Mouse (Mus musculus) cerebellum, postnatal 36 days (tissue): Measurements from ENCODE around the gene Arg1.

Experiments used
- DNase-seq, 2 experiments: peaks; one replicate each; pipeline ENCODE4 v3.0.0; 2021 to 2022; ENCODE audit warnings: mixed read lengths in 2 of 2

The Arg1 gene

GRCm38 (mm10) chr10:24911199-24911598 lies 16.1 kb downstream of the Arg1 start:
- no peak for DNase-seq

- no peak for DNase-seq
Measured at GRCm38 (mm10) chr10:24905627-24906026, 21.7 kb downstream of the Arg1 start.

GRCm38 (mm10) chr10:24895927-24896326 lies 31.4 kb downstream of the Arg1 start:
- peak; percentile 23 to 47 for DNase-seq

- DNase-seq: peak; percentile 21 to 38
Measured at GRCm38 (mm10) chr10:24888343-24888742, 38.9 kb downstream of the Arg1 start.

GRCm38 (mm10) chr10:24886008-24886407 lies 41.3 kb downstream of the Arg1 start:
- no peak for DNase-seq

- no peak for DNase-seq
Measured at GRCm38 (mm10) chr10:24873624-24874023, 53.7 kb downstream of the Arg1 start.

GRCm38 (mm10) chr10:24869760-24870290 lies 57.5 kb downstream of the Arg1 start, which contains the start of gene Med23:
TSS of gene Med23 (plus strand) at chr10:24869986.
- DNase-seq: peak; percentile 99 to 100
